Comparison of ENCODE assay signal across 1 mouse cellular context in the genomic region with DNA sequence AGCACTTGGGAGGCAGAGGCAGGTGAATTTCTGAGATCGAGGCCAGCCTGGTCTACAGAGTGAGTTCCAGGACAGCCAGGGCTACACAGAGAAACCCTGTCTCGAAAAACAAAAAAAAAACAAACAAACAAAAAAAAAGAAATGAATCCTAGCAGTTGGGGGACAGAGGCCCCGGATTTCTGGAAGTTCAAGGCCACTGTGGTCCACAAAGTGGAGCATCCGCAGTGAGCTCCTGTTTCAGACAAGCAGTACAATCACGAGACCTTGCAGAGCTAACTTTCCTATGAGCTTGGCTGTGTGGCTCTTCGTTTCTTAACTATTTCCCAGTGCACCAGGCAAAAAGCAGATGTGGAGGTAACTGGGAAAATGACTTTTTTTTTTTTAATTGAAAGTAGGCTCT.
A peak's percentile ranks its signal among the peaks of the same experiment; 100 is the strongest.
TF ChIP-seq lines count a peak whose summit lies in the region.

No protein-coding gene starts in this region.

TF ChIP-seq in CH12.LX, 34 proteins besides CTCF, POLR2A, EP300 and RAD21:
- TF ChIP-seq SIN3A (IDR thresholded peaks at IDR 0.05; ENCODE audit: low read length) = 0 out of 2 replicates have a peak, but pooled peaks have one; percentile 32
- TF ChIP-seq BHLHE40 (IDR thresholded peaks at IDR 0.05; ENCODE audit: low read depth, low read length) = peak; percentile 72
